Mouse (Mus musculus) Patski (cell line): ENCODE measurements around the gene Mrps27. TPM values are rescaled to one million over a fixed set of nuclear protein-coding genes. Genes with fewer than 3 reads are reported as not detected.

Source experiments
- ATAC-seq: fragments of 100-300 bp; one replicate; pipeline ENCODE4 v1.8.0; 2021
- CTCF ChIA-PET: fragments of 350-600 bp; sonication (Branson Sonifier 250); formaldehyde crosslinking; loops from one replicate; lab custom pipeline; 2022; ENCODE audit warnings: inconsistent platforms; lab: Charles Lee
- POLR2A ChIA-PET: fragments of 350-600 bp; sonication (Branson Sonifier 250); formaldehyde crosslinking; loops from one replicate; lab custom pipeline; 2022; ENCODE audit warnings: antibody characterized with exemption, inconsistent platforms; lab: Charles Lee
- DNase-seq: peaks from one replicate; pipeline ENCODE4 v3.0.0-alpha.2; 2011; ENCODE audit warnings: low read depth, low spot score
- H3K27me3 ChIP-seq: fragments of 371-371 bp; one replicate; pipeline ENCODE4 v1.5.1; 2021
- CTCF ChIP-seq: fragments of 100-300 bp; IDR thresholded peaks from one replicate; pipeline ENCODE4 v1.5.1; 2021
- in situ Hi-C: fragments of 300-500 bp; cut with MboI; formaldehyde crosslinking; loops from 3 replicates; pipeline ENCODE4 v1.11.1; 2018; ENCODE audit warnings: low pct_unique_long_range_greater_than_20kb, mixed read lengths
- polyA plus RNA-seq: library from polyadenylated mRNA; unstranded; gene quantifications from one replicate; pipeline ENCODE4 v1.2.3, GENCODE M21; 2021

Mrps27 gene
- polyA plus RNA-seq, 1 experiment from 2014 or later, result 37.7 TPM

DNA sequence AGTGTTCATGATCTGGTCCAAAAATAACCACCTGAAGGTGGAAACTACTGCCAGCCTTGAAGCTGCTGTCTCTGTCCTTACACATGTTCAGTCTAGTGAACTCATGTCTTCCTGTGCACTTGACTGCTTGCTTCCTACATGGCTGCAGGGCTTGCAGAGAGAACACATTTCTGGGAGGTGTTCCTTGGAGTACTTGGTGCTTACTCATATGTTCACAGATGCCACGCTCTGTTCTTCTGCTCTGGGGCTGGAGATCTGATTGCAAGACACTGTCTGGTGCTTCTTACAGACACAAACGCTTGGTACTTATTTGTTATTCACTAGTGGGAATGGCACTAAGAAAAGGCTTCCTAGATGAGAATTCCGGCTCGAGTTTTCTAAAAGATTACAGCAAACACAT is 117.3 kb downstream of the Mrps27 start:
- CTCF ChIA-PET, result no interaction called here
- POLR2A ChIA-PET, result no interaction called here
- DNase-seq (no peak), ATAC-seq (no peak)
- H3K27me3 ChIP-seq, result no peaks in the 10 kb centered on the region
- no peak for TF ChIP-seq CTCF
- in situ Hi-C loops, result no loop called here

DNA sequence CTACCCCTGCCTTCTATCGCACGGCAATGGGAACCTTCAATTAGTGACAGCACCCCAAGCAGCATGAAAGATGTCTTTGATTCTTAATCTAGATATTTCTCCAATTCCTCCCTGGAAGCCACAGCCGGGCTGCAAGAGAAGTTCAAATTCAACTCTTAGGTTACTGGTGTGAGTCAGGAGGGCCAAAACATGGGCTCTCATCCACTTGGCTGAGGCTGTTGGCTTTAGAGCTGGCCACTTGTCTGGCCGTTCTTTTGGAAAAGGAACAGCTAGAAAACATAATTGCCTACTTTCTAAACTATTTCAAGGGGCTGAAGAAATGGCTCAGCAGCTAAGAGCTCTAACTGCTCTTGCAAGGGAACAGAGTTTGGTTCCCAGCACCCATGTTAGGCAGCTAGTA is 120.0 kb downstream of the Mrps27 start:
- CTCF ChIA-PET, result no interaction called here
- POLR2A ChIA-PET, result no interaction called here
- TF ChIP-seq CTCF, result no peak
- no peak for DNase-seq
- no peak for ATAC-seq
- H3K27me3 ChIP-seq, result no peaks in the 10 kb centered on the region
- in situ Hi-C loops, result no loop called here

Other genes starting within 250 kb of the Mrps27 start
- 0.01 TPM for gene Zfp366, start 160.0 kb upstream of the Mrps27 start, polyA plus RNA-seq
- gene Ptcd2, start 81 bp upstream of the Mrps27 start, polyA plus RNA-seq, result 37.3 TPM
- gene Map1b, start 171.8 kb downstream of the Mrps27 start, polyA plus RNA-seq, result 10.1 TPM